Mouse (Mus musculus) ES-E14 (cell line): ENCODE data around the gene Olfr904.

Experiments
- CHD2 ChIP-seq: IDR thresholded peaks from 2 replicates; pipeline ENCODE4 v1.6.1; 2014; ENCODE audit warnings: mild to moderate bottlenecking, low read depth, low read length, inconsistent platforms
- MAFK ChIP-seq: IDR thresholded peaks from 2 replicates; pipeline ENCODE4 v1.6.1; 2014; ENCODE audit warnings: mild to moderate bottlenecking, low read depth, low read length, inconsistent platforms; ENCODE audit not compliant: insufficient read depth
- ZC3H11A ChIP-seq: IDR thresholded peaks from 2 replicates; pipeline ENCODE4 v1.6.1; 2012; ENCODE audit warnings: low read depth, mild to moderate bottlenecking, inconsistent platforms, low read length, borderline replicate concordance
- ZNF384 ChIP-seq: IDR thresholded peaks from 2 replicates; pipeline ENCODE4 v1.6.1; 2012; ENCODE audit warnings: low read depth, low read length, inconsistent platforms

DNA sequence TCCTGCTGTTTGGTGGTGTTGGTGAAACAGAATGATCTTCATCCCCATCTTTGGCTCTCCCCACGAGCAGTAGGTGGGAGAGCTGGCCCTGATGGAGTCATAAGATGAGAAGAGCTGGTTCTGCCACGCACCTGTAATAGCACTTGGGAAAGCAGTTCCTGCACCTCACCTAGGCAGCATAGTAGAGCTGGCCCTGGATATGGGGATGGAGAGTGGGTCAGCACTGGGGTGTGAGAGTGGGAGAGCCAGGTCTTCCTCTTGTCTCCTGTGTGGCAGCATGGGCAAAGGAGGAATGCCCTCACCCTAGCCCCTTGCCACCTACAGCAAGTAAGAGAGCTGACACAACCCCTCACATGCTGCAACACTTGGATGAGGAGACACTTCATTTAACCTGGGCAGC lies 49.4 kb downstream of the Olfr904 start:
- TF ChIP-seq ZNF384 (no peak), MAFK (no peak), CHD2 (no peak), ZC3H11A (no peak)
